Mouse (Mus musculus) stomach, postnatal 0 days (tissue): ENCODE data around the gene Sox6. TPM values are rescaled to one million over a fixed set of nuclear protein-coding genes. Genes with fewer than 3 reads are reported as not detected.

Experiments
- ATAC-seq: fragments of 200-750 bp; cut with Nextera tagmentation; 2 replicates; pipeline ENCODE4 v1.8.0; 2017; ENCODE audit not compliant: low FRiP score, low TSS enrichment
- DNase-seq: peaks from one replicate; pipeline ENCODE4 v3.0.0-alpha.2; 2016; ENCODE audit warnings: low spot score
- H3K27ac ChIP-seq: fragments of 300-500 bp; sonication (generic); replicated peaks from 2 replicates; pipeline ENCODE4 v1.5.1; 2014; ENCODE audit warnings: mild to moderate bottlenecking, control low read depth
- H3K27me3 ChIP-seq: fragments of 300-500 bp; sonication (generic); 2 replicates; pipeline ENCODE4 v1.6.1; 2014; ENCODE audit warnings: low read length; ENCODE audit not compliant: control insufficient read depth, insufficient read depth
- H3K36me3 ChIP-seq: fragments of 300-500 bp; sonication (generic); 2 replicates; pipeline ENCODE4 v1.6.1; 2014; ENCODE audit warnings: low read length, mixed read lengths; ENCODE audit not compliant: control insufficient read depth, insufficient read depth
- H3K4me1 ChIP-seq: fragments of 300-500 bp; sonication (generic); replicated peaks from 2 replicates; pipeline ENCODE4 v1.6.1; 2014; ENCODE audit warnings: antibody characterized with exemption; ENCODE audit not compliant: control insufficient read depth, insufficient read depth
- H3K4me2 ChIP-seq: fragments of 300-500 bp; sonication (generic); replicated peaks from 2 replicates; pipeline ENCODE4 v1.6.1; 2014; ENCODE audit warnings: low read depth, mild to moderate bottlenecking, control low read depth, moderate library complexity
- H3K4me3 ChIP-seq: fragments of 300-500 bp; sonication (generic); 2 replicates; pipeline ENCODE4 v1.5.1; 2014; ENCODE audit warnings: low read depth, low read length, control low read depth
- H3K9ac ChIP-seq: fragments of 300-500 bp; sonication (generic); 2 replicates; pipeline ENCODE4 v1.6.1; 2014; ENCODE audit warnings: mild to moderate bottlenecking, low read length, control low read depth, mixed read lengths
- H3K9me3 ChIP-seq: fragments of 300-500 bp; sonication (generic); 2 replicates; pipeline ENCODE4 v1.6.1; 2016; ENCODE audit warnings: low read length; ENCODE audit not compliant: control insufficient read depth
- CTCF ChIP-seq: IDR thresholded peaks from 2 replicates; pipeline ENCODE4 v1.5.1; 2016; ENCODE audit warnings: antibody characterized with exemption, low read depth, mild to moderate bottlenecking, moderate library complexity
- EP300 ChIP-seq: optimal IDR thresholded peaks from 2 replicates; pipeline ENCODE3; 2016; ENCODE audit warnings: antibody characterized with exemption
- WGBS: fragments of 180-500 bp; shearing (Covaris S2); extraction: QIAGEN DNeasy Blood & Tissue Kit; methylation state at CpG from one replicate; pipeline ENCODE4 v1.1.7; 2014; 5-methylcytosine and 5-hydroxymethylcytosine counted together
- polyA plus RNA-seq: library from polyadenylated mRNA; unstranded; fragments of >200 nt; fragmentation: Nextera tagmentation; extraction: Ambion mirVana; gene quantifications from 2 replicates; pipeline ENCODE4 v1.2.1, GENCODE M21; 2015

Gene Sox6
- polyA plus RNA-seq, 1 experiment from 2014 or later: 28.7 TPM

DNA sequence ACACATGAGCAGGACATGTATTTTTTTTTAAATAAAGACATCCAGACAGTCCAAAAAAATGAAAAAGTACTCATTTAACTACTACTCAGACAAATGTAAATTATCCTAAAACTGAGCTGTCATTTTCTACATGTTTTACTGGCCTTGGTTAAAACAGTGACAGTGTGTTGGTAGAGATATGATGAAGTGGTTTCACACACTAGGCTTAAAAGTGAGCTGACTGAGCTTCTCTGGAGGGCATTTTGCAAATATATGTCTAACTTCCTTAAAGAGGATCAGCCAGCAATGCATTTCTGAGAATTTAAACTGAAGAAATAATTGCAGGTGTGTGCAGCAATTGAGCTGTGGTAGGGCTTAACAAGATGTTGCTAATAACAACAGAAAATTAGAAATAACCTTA lies 196.3 kb downstream of the Sox6 start:
- no peaks in the 10 kb centered on the region for H3K36me3 ChIP-seq
- no peak overlapping the region for H3K4me3 ChIP-seq
- no peak overlapping the region for H3K27ac ChIP-seq
- ATAC-seq (no peak), DNase-seq (no peak)
- no peaks in the 10 kb centered on the region for H3K9me3 ChIP-seq
- no peak overlapping the region for H3K9ac ChIP-seq
- no peaks in the 10 kb centered on the region for H3K27me3 ChIP-seq
- TF ChIP-seq EP300 (no peak), CTCF (no peak)
- H3K4me2 ChIP-seq: no peak overlapping the region
- H3K4me1 ChIP-seq: no peaks in the 10 kb centered on the region

DNA sequence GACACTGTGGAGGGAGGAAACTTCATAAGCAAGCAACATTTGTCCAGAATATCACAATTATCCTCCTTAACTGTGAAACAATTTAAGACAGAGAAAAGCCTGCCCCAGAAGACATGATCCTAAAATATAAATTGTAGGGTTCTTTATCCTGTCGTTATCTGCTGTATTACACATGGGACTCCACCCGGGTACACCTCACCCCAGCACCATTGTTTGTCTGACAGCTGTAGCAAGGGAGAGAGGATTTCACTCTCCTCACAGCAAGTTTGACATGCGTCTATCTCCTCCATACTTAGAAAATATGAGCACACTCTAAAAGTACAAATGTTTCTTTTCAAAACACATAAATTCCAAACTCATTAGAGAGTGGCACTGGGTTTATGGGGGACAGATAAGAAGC lies 198.0 kb downstream of the Sox6 start:
- Histone ChIP-seq H3K9me3 (no peaks in the 10 kb centered on the region), H3K36me3 (no peaks in the 10 kb centered on the region)
- no peak for DNase-seq

GRCm38 (mm10) chr7:115835005-115835404 lies 203.6 kb downstream of the Sox6 start:
- no peak overlapping the region for H3K27ac ChIP-seq
- TF ChIP-seq EP300 (no peak), CTCF (no peak)
- no peaks in the 10 kb centered on the region for H3K4me1 ChIP-seq
- no peaks in the 10 kb centered on the region for H3K36me3 ChIP-seq
- WGBS: 76% methylated on average over 3 of the region's 3 CpGs
- H3K4me3 ChIP-seq: no peak overlapping the region
- H3K9ac ChIP-seq: no peak overlapping the region
- ATAC-seq (no peak), DNase-seq (no peak)
- H3K4me2 ChIP-seq: no peak overlapping the region
- H3K27me3 ChIP-seq: no peaks in the 10 kb centered on the region
- H3K9me3 ChIP-seq: no peaks in the 10 kb centered on the region

More for the DNA sequence above, 198.0 kb downstream of the Sox6 start:
- WGBS: 44% methylated on average over 3 of the region's 3 CpGs
- no peak overlapping the region for H3K27ac ChIP-seq
- TF ChIP-seq CTCF (no peak), EP300 (no peak)
- no peak overlapping the region for H3K4me3 ChIP-seq
- H3K27me3 ChIP-seq: no peaks in the 10 kb centered on the region
- H3K4me1 ChIP-seq: no peaks in the 10 kb centered on the region
- no peak overlapping the region for H3K4me2 ChIP-seq
- ATAC-seq: no peak
- H3K9ac ChIP-seq: no peak overlapping the region

DNA sequence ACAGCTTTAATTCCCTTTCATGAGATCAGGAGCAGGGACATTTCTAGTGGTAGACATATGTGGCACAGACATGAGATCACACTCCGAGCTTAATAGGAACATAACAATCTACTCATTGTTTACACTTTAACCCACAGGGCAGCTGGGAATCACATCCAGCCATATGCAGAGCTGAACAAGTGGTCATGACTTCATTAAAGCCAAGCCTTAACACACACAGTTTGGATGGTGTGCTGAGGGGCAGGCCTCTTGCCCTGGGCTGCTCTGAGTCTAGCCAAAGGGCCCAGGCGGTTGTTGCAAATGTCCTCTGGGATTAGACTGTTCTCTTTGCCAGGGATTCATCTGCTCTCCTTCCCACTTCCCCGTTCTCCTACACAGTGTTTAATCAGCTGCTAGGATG lies 204.9 kb downstream of the Sox6 start:
- Histone ChIP-seq H3K4me1 (no peaks in the 10 kb centered on the region), H3K36me3 (no peaks in the 10 kb centered on the region), H3K27ac (no peak overlapping the region), H3K4me3 (no peak overlapping the region), H3K9me3 (no peaks in the 10 kb centered on the region), H3K9ac (no peak overlapping the region), H3K27me3 (no peaks in the 10 kb centered on the region), H3K4me2 (no peak overlapping the region)
- TF ChIP-seq CTCF (no peak), EP300 (no peak)
- 46% methylated on average over 3 of the region's 3 CpGs for WGBS
- DNase-seq: no peak
- ATAC-seq: no peak

DNA sequence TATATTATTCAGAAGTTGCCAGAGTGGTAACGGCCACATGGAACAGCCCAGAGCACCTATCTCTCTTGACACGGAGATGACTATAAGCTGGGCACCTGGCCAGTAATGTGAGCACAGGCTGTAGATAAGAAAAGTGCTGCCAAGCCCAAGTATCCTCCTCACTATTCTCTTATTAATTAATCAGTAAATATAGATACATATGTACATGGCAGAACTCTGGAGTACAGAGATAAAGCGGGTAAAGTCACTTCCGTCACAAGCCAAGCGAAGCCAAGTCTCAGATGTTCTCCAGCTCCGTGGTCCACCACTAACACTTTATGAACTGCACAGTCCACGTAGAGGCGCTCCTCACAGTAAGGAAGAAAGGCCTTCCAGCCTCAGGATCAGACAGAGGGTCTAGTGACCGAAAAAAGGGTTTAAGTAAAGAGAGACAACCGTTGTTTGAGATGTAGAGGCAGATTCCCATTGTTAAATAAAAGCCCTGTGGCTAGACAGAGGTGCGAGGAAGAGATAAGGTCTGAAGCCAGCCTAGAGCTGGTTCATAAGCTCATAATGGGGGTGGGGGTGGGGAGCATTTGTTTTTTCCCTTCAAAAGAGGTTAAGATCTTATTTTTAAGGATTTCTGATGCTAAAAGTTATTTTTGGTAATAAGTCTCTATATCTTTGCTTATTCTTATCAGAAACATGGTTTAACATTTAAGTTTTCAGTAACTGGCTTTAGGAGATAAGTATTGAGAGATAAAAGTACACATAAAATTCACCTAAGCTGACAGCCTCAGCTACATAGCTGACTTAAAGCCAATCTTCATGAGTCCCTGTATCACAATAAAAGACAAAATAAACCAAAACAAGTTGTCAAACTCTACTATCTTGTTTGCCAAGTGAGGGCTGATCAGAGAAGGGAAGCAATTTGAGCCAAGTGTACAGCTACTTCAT lies 207.4 kb downstream of the Sox6 start:
- 66% methylated on average over 11 of the region's 11 CpGs for WGBS
- no peak overlapping the region for H3K27ac ChIP-seq
- ATAC-seq (0 out of 2 replicates have a peak, but pooled peaks have one; percentile 29), DNase-seq (peak; percentile 27)
- no peaks in the 10 kb centered on the region for H3K9me3 ChIP-seq
- no peak for TF ChIP-seq EP300
- TF ChIP-seq CTCF: no peak
- no peaks in the 10 kb centered on the region for H3K36me3 ChIP-seq
- no peak overlapping the region for H3K9ac ChIP-seq
- no peaks in the 10 kb centered on the region for H3K4me1 ChIP-seq
- H3K4me2 ChIP-seq: no peak overlapping the region
- no peaks in the 10 kb centered on the region for H3K27me3 ChIP-seq
- no peak overlapping the region for H3K4me3 ChIP-seq

- Histone ChIP-seq H3K4me1 (0 out of 2 replicates have a peak, but pooled peaks cover 2% of the 10 kb centered on the region), H3K4me3 (no peak overlapping the region), H3K27ac (no peak overlapping the region), H3K36me3 (no peaks in the 10 kb centered on the region), H3K9me3 (no peaks in the 10 kb centered on the region), H3K4me2 (no peak overlapping the region), H3K9ac (no peak overlapping the region), H3K27me3 (no peaks in the 10 kb centered on the region)
- ATAC-seq (no peak), DNase-seq (no peak)
- 51% methylated on average over 10 of the region's 10 CpGs for WGBS
- TF ChIP-seq CTCF (no peak), EP300 (no peak)
Measured at GRCm38 (mm10) chr7:115830366-115830765, 208.2 kb downstream of the Sox6 start.
